Mouse (Mus musculus) MEL (cell line): ENCODE data around the gene Susd6.

Source experiments
- BHLHE40 ChIP-seq: IDR thresholded peaks from 2 replicates; pipeline ENCODE4 v1.6.1; 2012; ENCODE audit warnings: low read depth, mild to moderate bottlenecking, inconsistent platforms, low read length, improper control_type of control experiment, borderline replicate concordance
- CTCF ChIP-seq, 3 experiments: IDR thresholded peaks in 2 of 3; conservative IDR thresholded peaks in 1 of 3; 2 replicates each; pipeline ENCODE4 v1.5.1; 2011 to 2012; ENCODE audit warnings: low read length in 3 of 3, low read depth in 2 of 3, mild to moderate bottlenecking in 2 of 3, improper control_type of control experiment in 1 of 3, inconsistent platforms in 1 of 3, mixed read lengths in 1 of 3, moderate library complexity in 1 of 3; ENCODE audit not compliant: control insufficient read depth in 1 of 3, insufficient read depth in 1 of 3, poor library complexity in 1 of 3, severe bottlenecking in 1 of 3
- MAX ChIP-seq: IDR thresholded peaks from 2 replicates; pipeline ENCODE4 v1.6.1; 2011; ENCODE audit warnings: low read length, improper control_type of control experiment
- POLR2A ChIP-seq, 2 experiments: IDR thresholded peaks; 2 replicates each; pipeline ENCODE4 v1.6.1; 2011 to 2012; ENCODE audit warnings: low read length in 2 of 2, mild to moderate bottlenecking in 2 of 2, control low read depth in 1 of 2, improper control_type of control experiment in 1 of 2, low read depth in 1 of 2, moderate library complexity in 1 of 2; ENCODE audit not compliant: control insufficient read depth in 1 of 2, insufficient read depth in 1 of 2, poor library complexity in 1 of 2
- RAD21 ChIP-seq: IDR thresholded peaks from 2 replicates; pipeline ENCODE4 v1.6.1; 2011; ENCODE audit warnings: mild to moderate bottlenecking, low read depth, low read length, improper control_type of control experiment
- TAL1 ChIP-seq: IDR thresholded peaks from 2 replicates; pipeline ENCODE4 v1.6.1; 2012; ENCODE audit warnings: mild to moderate bottlenecking, inconsistent platforms, low read length, moderate library complexity, mixed read lengths
- ZC3H11A ChIP-seq: IDR thresholded peaks from 2 replicates; pipeline ENCODE4 v1.6.1; 2012; ENCODE audit warnings: low read depth, mild to moderate bottlenecking, inconsistent platforms, low read length, improper control_type of control experiment
- ZNF384 ChIP-seq: IDR thresholded peaks from 2 replicates; pipeline ENCODE4 v1.6.1; 2012; ENCODE audit warnings: low read depth, mild to moderate bottlenecking, inconsistent platforms, low read length, improper control_type of control experiment

GRCm38 (mm10) chr12:80867083-80867482 is 76.8 kb downstream of the Susd6 start:
- TF ChIP-seq MAX (no peak), ZNF384 (no peak), CTCF (IDR thresholded peaks at IDR 0.05 in 2 of 3, conservative IDR thresholded peaks at IDR 0.05 in 1 of 3; ENCODE audit: control insufficient read depth in 1 of 3, insufficient read depth in 1 of 3, low read depth in 2 of 3, low read length in 3 of 3, poor library complexity in 1 of 3, severe bottlenecking in 1 of 3) (no peak), RAD21 (no peak), BHLHE40 (no peak), ZC3H11A (no peak), POLR2A (IDR thresholded peaks at IDR 0.05; ENCODE audit: control insufficient read depth in 1 of 2, insufficient read depth in 1 of 2, low read depth in 1 of 2, low read length in 2 of 2, poor library complexity in 1 of 2) (no peak), TAL1 (no peak)
